Mouse (Mus musculus) limb, embryonic 14.5 days (tissue): ENCODE results near the gene Micu1. TPM values are rescaled to one million over a fixed set of nuclear protein-coding genes. Genes with fewer than 3 reads are reported as not detected.

Experiments
- ATAC-seq: fragments of 200-750 bp; cut with Nextera tagmentation; 2 replicates; pipeline ENCODE4 v1.8.0; 2017; ENCODE audit warnings: low read depth, moderate number of reproducible peaks, moderate TSS enrichment; ENCODE audit not compliant: low FRiP score
- DNase-seq: peaks from one replicate; pipeline ENCODE4 v3.0.0-alpha.2; 2015; ENCODE audit warnings: low spot score
- H3K27ac ChIP-seq: fragments of 300-500 bp; sonication (generic); replicated peaks from 2 replicates; pipeline ENCODE4 v1.5.1; 2014; ENCODE audit warnings: low read depth, mild to moderate bottlenecking, low read length, moderate library complexity, mixed read lengths
- H3K27me3 ChIP-seq: fragments of 300-500 bp; sonication (generic); 2 replicates; pipeline ENCODE4 v1.6.1; 2014; ENCODE audit warnings: low read length, mixed read lengths; ENCODE audit not compliant: control insufficient read depth, insufficient read depth
- H3K36me3 ChIP-seq: fragments of 300-500 bp; sonication (generic); 2 replicates; pipeline ENCODE4 v1.6.1; 2014; ENCODE audit warnings: mild to moderate bottlenecking, low read length, moderate library complexity, mixed read lengths; ENCODE audit not compliant: control insufficient read depth, insufficient read depth
- H3K4me1 ChIP-seq: fragments of 300-500 bp; sonication (generic); 2 replicates; pipeline ENCODE4 v1.6.1; 2014; ENCODE audit warnings: antibody characterized with exemption, low read length, mixed read lengths; ENCODE audit not compliant: control insufficient read depth, insufficient read depth
- H3K4me2 ChIP-seq: fragments of 300-500 bp; sonication (generic); replicated peaks from 2 replicates; pipeline ENCODE4 v1.6.1; 2014; ENCODE audit warnings: low read depth, mild to moderate bottlenecking, low read length, moderate library complexity; ENCODE audit not compliant: severe bottlenecking
- H3K4me3 ChIP-seq: fragments of 300-500 bp; sonication (generic); replicated peaks from 2 replicates; pipeline ENCODE4 v1.5.1; 2014; ENCODE audit warnings: low read length
- H3K9ac ChIP-seq: fragments of 300-500 bp; sonication (generic); 2 replicates; pipeline ENCODE4 v1.6.1; 2014; ENCODE audit warnings: mild to moderate bottlenecking, low read depth, low read length, moderate library complexity; ENCODE audit not compliant: severe bottlenecking
- H3K9me3 ChIP-seq: fragments of 300-500 bp; sonication (generic); 2 replicates; pipeline ENCODE4 v1.6.1; 2016; ENCODE audit warnings: low read length; ENCODE audit not compliant: control insufficient read depth
- POLR2A ChIP-seq: fragments of 200-500 bp; IDR thresholded peaks from 2 replicates; pipeline ENCODE4 v1.8.0; 2012; ENCODE audit warnings: inconsistent platforms, mild to moderate bottlenecking, moderate library complexity, borderline replicate concordance; ENCODE audit not compliant: insufficient read depth, insufficient read length; ENCODE audit errors: extremely low read depth
- WGBS: fragments of 180-500 bp; shearing (Covaris S2); extraction: QIAGEN DNeasy Blood & Tissue Kit; methylation state at CpG from one replicate; pipeline ENCODE4 v1.1.7; 2014; 5-methylcytosine and 5-hydroxymethylcytosine counted together
- polyA plus RNA-seq, 2 experiments: library from polyadenylated mRNA; depleted of rRNA in 1 of 2; stranded (reverse) in 1 of 2; unstranded in 1 of 2; fragments of >200 nt; fragmentation: Nextera tagmentation in 1 of 2; extraction: Ambion mirVana in 1 of 2; gene quantifications; 2 replicates each; pipeline versions ENCODE4 v1.2.1 to v1.2.3; 2012 to 2014

The Micu1 gene
- polyA plus RNA-seq, 2 experiments: 81.9 to 93.7 TPM

DNA sequence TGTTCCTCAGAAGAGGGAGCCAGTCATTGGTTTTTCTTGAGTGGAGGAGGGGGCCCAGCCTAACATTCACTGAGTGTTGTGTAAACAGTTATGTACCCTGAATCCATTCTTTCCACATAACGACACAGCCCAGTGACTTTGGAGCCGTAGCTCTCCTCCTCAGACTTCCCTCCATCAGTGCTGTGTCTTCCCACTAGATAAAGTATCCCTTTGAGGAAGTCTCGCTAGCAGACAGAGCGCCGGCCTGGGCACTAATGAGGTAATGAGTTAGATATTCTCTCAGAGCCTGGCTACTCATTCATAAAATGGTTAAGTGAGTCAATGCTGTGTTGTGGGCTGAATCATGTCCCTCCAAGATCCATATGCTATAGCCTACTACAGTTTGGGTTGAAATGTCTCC is 89.6 kb downstream of the Micu1 start:
- WGBS: 89% methylated on average over 5 of the region's 5 CpGs
- H3K27ac ChIP-seq: no peak overlapping the region
- no peaks in the 10 kb centered on the region for H3K9me3 ChIP-seq
- peaks cover 51% of the 10 kb centered on the region for H3K36me3 ChIP-seq
- no peak overlapping the region for H3K9ac ChIP-seq
- no peak overlapping the region for H3K4me2 ChIP-seq
- TF ChIP-seq POLR2A: no peak
- ATAC-seq (no peak), DNase-seq (no peak)
- no peaks in the 10 kb centered on the region for H3K27me3 ChIP-seq
- no peak overlapping the region for H3K4me3 ChIP-seq
- no peaks in the 10 kb centered on the region for H3K4me1 ChIP-seq

DNA sequence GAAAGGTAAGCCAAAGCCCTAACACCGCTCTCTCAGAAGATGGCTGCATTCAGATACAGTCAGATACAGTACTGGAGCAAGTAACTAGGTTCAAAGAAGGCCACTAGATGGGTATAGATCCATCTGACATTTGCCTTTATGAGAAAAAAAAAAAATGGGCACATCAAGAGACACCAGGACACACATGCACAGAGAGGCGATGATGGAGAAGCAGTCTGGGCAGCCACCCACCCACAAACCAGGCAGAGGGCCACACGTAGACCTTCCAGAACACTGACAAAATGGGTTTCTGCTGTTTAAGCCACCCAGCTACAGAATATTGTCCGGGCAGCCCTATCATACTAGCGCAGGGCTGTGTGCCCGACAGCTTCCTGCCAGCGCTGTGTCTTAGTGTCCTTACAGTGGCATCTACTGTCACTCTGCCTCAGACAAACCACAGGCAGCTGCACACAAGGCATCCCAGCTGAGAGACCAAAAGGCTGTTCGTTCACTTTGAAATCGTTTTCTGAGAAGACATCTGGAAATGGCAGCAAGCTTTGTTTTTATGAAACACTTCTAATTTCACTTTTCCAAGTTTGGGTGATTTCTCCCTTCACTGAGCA is 90.4 kb downstream of the Micu1 start:
- no peak overlapping the region for H3K4me2 ChIP-seq
- H3K9ac ChIP-seq: no peak overlapping the region
- ATAC-seq (no peak), DNase-seq (no peak)
- no peak overlapping the region for H3K4me3 ChIP-seq
- no peaks in the 10 kb centered on the region for H3K4me1 ChIP-seq
- no peaks in the 10 kb centered on the region for H3K27me3 ChIP-seq
- peaks cover 51% of the 10 kb centered on the region for H3K36me3 ChIP-seq
- 93% methylated on average over 9 of the region's 9 CpGs for WGBS
- H3K9me3 ChIP-seq: no peaks in the 10 kb centered on the region
- no peak for TF ChIP-seq POLR2A
- H3K27ac ChIP-seq: no peak overlapping the region

DNA sequence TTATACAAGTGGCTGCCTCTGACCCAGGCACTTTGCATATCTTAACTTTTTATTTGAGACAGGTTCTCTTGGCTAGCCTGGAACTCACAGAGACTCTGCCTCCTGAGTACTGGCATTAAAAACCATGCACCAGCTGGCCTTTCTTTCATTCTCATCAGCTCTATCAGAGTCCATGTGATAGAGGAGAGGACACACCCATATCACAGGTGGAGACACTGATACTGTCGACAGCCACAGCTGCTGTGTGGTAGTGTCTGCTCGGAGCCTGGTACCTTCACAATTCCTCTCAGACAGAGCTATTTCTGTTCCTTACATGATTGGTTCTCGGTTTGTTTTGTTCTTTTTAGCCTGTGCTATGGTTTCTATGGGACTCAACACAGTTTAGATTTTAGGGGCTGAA is 91.2 kb downstream of the Micu1 start:
- Histone ChIP-seq H3K36me3 (peaks cover 51% of the 10 kb centered on the region), H3K9me3 (no peaks in the 10 kb centered on the region), H3K4me2 (no peak overlapping the region), H3K4me3 (no peak overlapping the region), H3K27ac (no peak overlapping the region), H3K4me1 (no peaks in the 10 kb centered on the region), H3K27me3 (no peaks in the 10 kb centered on the region), H3K9ac (no peak overlapping the region)
- TF ChIP-seq POLR2A: no peak
- ATAC-seq (no peak), DNase-seq (no peak)
- WGBS: 71% methylated on average over 3 of the region's 3 CpGs

DNA sequence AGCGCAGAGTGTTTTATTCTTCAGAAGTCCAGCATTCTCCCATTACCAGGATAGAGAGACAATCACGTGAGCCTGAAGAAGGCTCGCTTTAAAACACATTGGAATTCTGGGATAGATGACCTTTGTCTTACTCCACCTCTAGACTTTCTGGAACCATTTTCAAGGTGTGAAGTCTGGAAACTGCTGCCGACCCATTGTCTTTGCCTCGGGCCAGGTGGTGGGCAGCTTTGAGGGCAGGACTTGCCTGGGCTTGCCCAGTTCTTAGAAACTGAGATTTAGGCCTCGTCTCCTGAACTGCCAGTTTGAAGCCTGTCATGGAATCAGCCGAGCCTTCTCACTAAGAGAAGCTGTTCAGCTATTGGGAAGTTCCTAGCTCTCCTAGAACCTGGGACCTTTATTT is 92.8 kb downstream of the Micu1 start:
- no peak overlapping the region for H3K9ac ChIP-seq
- H3K4me2 ChIP-seq: no peak overlapping the region
- H3K27me3 ChIP-seq: no peaks in the 10 kb centered on the region
- H3K9me3 ChIP-seq: no peaks in the 10 kb centered on the region
- no peak for ATAC-seq
- H3K4me1 ChIP-seq: 0 out of 2 replicates have a peak, but pooled peaks cover 3% of the 10 kb centered on the region
- H3K4me3 ChIP-seq: no peak overlapping the region
- TF ChIP-seq POLR2A: no peak
- no peak for DNase-seq
- WGBS: 79% methylated on average over 7 of the region's 7 CpGs
- H3K27ac ChIP-seq: no peak overlapping the region
- peaks cover 37% of the 10 kb centered on the region for H3K36me3 ChIP-seq

DNA sequence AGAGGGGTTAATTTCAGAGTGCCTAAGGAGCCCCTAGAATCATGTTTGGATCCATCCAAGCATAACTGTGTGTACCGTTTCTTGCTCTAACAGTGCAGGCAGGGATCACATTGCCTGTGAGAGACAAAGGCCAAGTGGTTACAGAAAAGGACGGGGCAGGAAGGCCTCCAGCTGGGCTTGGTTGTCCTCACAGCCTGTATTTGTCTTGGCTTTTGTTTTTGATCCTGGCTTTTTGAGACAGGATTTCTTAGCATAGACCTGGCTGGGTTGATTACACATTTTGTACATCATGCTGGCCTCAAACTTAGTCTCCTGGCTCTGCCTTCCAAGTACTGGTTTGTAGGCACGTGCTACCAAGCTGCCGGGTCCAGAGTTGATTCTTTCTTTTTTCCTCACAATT is 93.6 kb downstream of the Micu1 start:
- no peaks in the 10 kb centered on the region for H3K9me3 ChIP-seq
- TF ChIP-seq POLR2A: no peak
- no peak overlapping the region for H3K4me2 ChIP-seq
- peaks cover 30% of the 10 kb centered on the region for H3K36me3 ChIP-seq
- H3K27ac ChIP-seq: no peak overlapping the region
- 0 out of 2 replicates have a peak, but pooled peaks cover 3% of the 10 kb centered on the region for H3K4me1 ChIP-seq
- H3K4me3 ChIP-seq: no peak overlapping the region
- 85% methylated on average over 4 of the region's 4 CpGs for WGBS
- DNase-seq (no peak), ATAC-seq (no peak)
- no peaks in the 10 kb centered on the region for H3K27me3 ChIP-seq
- H3K9ac ChIP-seq: no peak overlapping the region

DNA sequence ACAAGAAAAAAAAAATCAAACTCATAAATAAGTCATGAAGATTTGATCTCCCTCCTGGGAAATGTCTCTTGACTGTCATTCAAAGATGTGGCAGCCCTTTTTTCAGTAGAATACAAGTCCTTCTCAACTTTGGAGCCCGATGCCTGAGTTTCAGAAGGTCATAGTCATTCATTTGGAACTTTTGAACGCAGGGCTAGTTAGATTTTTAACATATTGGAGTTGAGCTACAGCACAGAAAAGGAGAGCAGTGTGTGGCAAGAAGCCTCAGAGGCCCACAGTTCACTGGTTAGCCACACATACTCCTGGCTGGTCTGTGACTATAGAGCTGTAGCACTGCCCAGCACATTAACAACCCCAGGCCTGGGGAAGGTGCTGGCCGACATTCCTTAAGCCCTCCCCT is 96.1 kb downstream of the Micu1 start:
- Histone ChIP-seq H3K4me1 (0 out of 2 replicates have a peak, but pooled peaks cover 3% of the 10 kb centered on the region), H3K27me3 (no peaks in the 10 kb centered on the region), H3K4me3 (no peak overlapping the region), H3K4me2 (no peak overlapping the region), H3K36me3 (peaks cover 16% of the 10 kb centered on the region; the same call in 1 of the 2 replicates), H3K27ac (no peak overlapping the region), H3K9me3 (no peaks in the 10 kb centered on the region), H3K9ac (no peak overlapping the region)
- WGBS: 79% methylated on average over 3 of the region's 3 CpGs
- no peak for TF ChIP-seq POLR2A
- DNase-seq (no peak), ATAC-seq (no peak)
